Mouse (Mus musculus) midbrain, postnatal 0 days (tissue): ENCODE results near the gene Kcnk4. TPM values are rescaled to one million over a fixed set of nuclear protein-coding genes. Genes with fewer than 3 reads are reported as not detected.

Source experiments
- ATAC-seq: fragments of 200-750 bp; cut with Nextera tagmentation; 2 replicates; pipeline ENCODE4 v1.8.0; 2017; ENCODE audit warnings: moderate number of reproducible peaks, mild to moderate bottlenecking, moderate TSS enrichment, moderate library complexity; ENCODE audit not compliant: low FRiP score
- DNase-seq: peaks from one replicate; pipeline ENCODE4 v3.0.0-alpha.2; 2015; ENCODE audit warnings: low spot score
- H3K27ac ChIP-seq: fragments of 300-500 bp; sonication (generic); 2 replicates; pipeline ENCODE4 v1.5.1; 2014; ENCODE audit warnings: low read depth, mild to moderate bottlenecking, low read length, mixed read lengths
- H3K27me3 ChIP-seq: fragments of 300-500 bp; sonication (generic); 2 replicates; pipeline ENCODE4 v1.6.1; 2014; ENCODE audit warnings: low read length, control low read depth, mixed read lengths; ENCODE audit not compliant: insufficient read depth
- H3K36me3 ChIP-seq: fragments of 300-500 bp; sonication (generic); 2 replicates; pipeline ENCODE4 v1.6.1; 2014; ENCODE audit warnings: low read length, control low read depth, mixed read lengths; ENCODE audit not compliant: insufficient read depth
- H3K4me1 ChIP-seq: fragments of 300-500 bp; sonication (generic); 2 replicates; pipeline ENCODE4 v1.6.1; 2014; ENCODE audit warnings: mild to moderate bottlenecking, control low read depth, antibody characterized with exemption, low read length, mixed read lengths; ENCODE audit not compliant: insufficient read depth
- H3K4me2 ChIP-seq: fragments of 300-500 bp; sonication (generic); 2 replicates; pipeline ENCODE4 v1.6.1; 2014; ENCODE audit warnings: low read depth, mild to moderate bottlenecking, low read length, mixed read lengths; ENCODE audit not compliant: poor library complexity, severe bottlenecking
- H3K4me3 ChIP-seq: fragments of 300-500 bp; sonication (generic); 2 replicates; pipeline ENCODE4 v1.5.1; 2014; ENCODE audit warnings: low read depth, mild to moderate bottlenecking, low read length, moderate library complexity
- H3K9ac ChIP-seq: fragments of 300-500 bp; sonication (generic); replicated peaks from 2 replicates; pipeline ENCODE4 v1.6.1; 2014; ENCODE audit warnings: mild to moderate bottlenecking, low read length, moderate library complexity, mixed read lengths; ENCODE audit not compliant: poor library complexity, severe bottlenecking
- H3K9me3 ChIP-seq: fragments of 300-500 bp; sonication (generic); 2 replicates; pipeline ENCODE4 v1.6.1; 2016; ENCODE audit warnings: low read length, control low read depth
- CTCF ChIP-seq: IDR thresholded peaks from 2 replicates; pipeline ENCODE4 v1.5.1; 2016; ENCODE audit warnings: antibody characterized with exemption, mild to moderate bottlenecking
- WGBS: fragments of 180-500 bp; shearing (Covaris S2); extraction: QIAGEN DNeasy Blood & Tissue Kit; methylation state at CpG from one replicate; pipeline ENCODE4 v1.1.7; 2014; 5-methylcytosine and 5-hydroxymethylcytosine counted together
- polyA plus RNA-seq: library from polyadenylated mRNA; unstranded; fragments of >200 nt; fragmentation: Nextera tagmentation; extraction: Ambion mirVana; gene quantifications from 2 replicates; pipeline ENCODE4 v1.2.1, GENCODE M21; 2015
- total RNA-seq: library from RNA; depleted of rRNA; stranded (reverse); fragments of >200 nt; gene quantifications from 2 replicates; pipeline ENCODE4 v1.2.3, GENCODE M21; 2014

Kcnk4 gene
- total and polyA plus RNA-seq, 2 experiments from 2014 or later: 13.6 to 18.0 TPM

- ATAC-seq (peak; percentile 52), DNase-seq (peak; percentile 82)
- WGBS: under 1% methylated on average over 63 of the region's 84 CpGs
- TF ChIP-seq CTCF: no peak
- peak within 1 kb of the TSS; percentile 72 for H3K9ac ChIP-seq
- H3K27ac ChIP-seq: peak within 1 kb of the TSS; percentile 85
- peak within 1 kb of the TSS; percentile 95 for H3K4me2 ChIP-seq
- peaks cover 11% of the 10 kb centered on the region for H3K27me3 ChIP-seq
- H3K4me3 ChIP-seq: peak within 1 kb of the TSS; percentile 62
- no peaks in the 10 kb centered on the region for H3K9me3 ChIP-seq
- H3K4me1 ChIP-seq: peaks cover 19% of the 10 kb centered on the region; the same call in 1 of the 2 replicates
- H3K36me3 ChIP-seq: peaks cover 13% of the 10 kb centered on the region
Observed at GRCm38 (mm10) chr19:6974211-6975205, 40.2 kb upstream of the Kcnk4 start, which contains the start of gene Ppp1r14b. Gene Ppp1r14b, plus strand, starts transcription at chr19:6974968.

GRCm38 (mm10) chr19:6973581-6974190, 39.4 kb upstream of the Kcnk4 start:
- peaks cover 14% of the 10 kb centered on the region; the same call in 1 of the 2 replicates for H3K4me1 ChIP-seq
- WGBS: 34% methylated on average over 12 of the region's 12 CpGs
- ATAC-seq: no peak
- H3K27ac ChIP-seq: peak overlapping the region; percentile 85
- H3K4me2 ChIP-seq: peak overlapping the region; percentile 95
- H3K36me3 ChIP-seq: peaks cover 13% of the 10 kb centered on the region
- TF ChIP-seq CTCF: no peak
- no peaks in the 10 kb centered on the region for H3K9me3 ChIP-seq
- peaks cover 11% of the 10 kb centered on the region for H3K27me3 ChIP-seq
- H3K4me3 ChIP-seq: peak overlapping the region; percentile 62
- no peak for DNase-seq
- peak overlapping the region; percentile 72; the same call in 1 of the 2 replicates for H3K9ac ChIP-seq

GRCm38 (mm10) chr19:6972247-6972917, 38.1 kb upstream of the Kcnk4 start:
- no peak for ATAC-seq
- WGBS: 82% methylated on average over 13 of the region's 13 CpGs

GRCm38 (mm10) chr19:6971644-6972043, 37.3 kb upstream of the Kcnk4 start:
- DNase-seq (no peak), ATAC-seq (no peak)
- no peaks in the 10 kb centered on the region for H3K36me3 ChIP-seq
- H3K4me1 ChIP-seq: peaks cover 5% of the 10 kb centered on the region; the same call in 1 of the 2 replicates
- no peaks in the 10 kb centered on the region for H3K9me3 ChIP-seq
- no peak for TF ChIP-seq CTCF
- no peak overlapping the region for H3K27ac ChIP-seq
- no peak overlapping the region for H3K9ac ChIP-seq
- no peak overlapping the region for H3K4me2 ChIP-seq
- H3K27me3 ChIP-seq: peaks cover 11% of the 10 kb centered on the region
- no peak overlapping the region for H3K4me3 ChIP-seq
- 54% methylated on average over 6 of the region's 6 CpGs for WGBS

More at GRCm38 (mm10) chr19:6972247-6972917, 38.1 kb upstream of the Kcnk4 start:
- Histone ChIP-seq H3K9me3 (no peaks in the 10 kb centered on the region), H3K9ac (no peak overlapping the region), H3K4me1 (peaks cover 6% of the 10 kb centered on the region; the same call in 1 of the 2 replicates), H3K4me3 (no peak overlapping the region), H3K36me3 (peaks cover 3% of the 10 kb centered on the region), H3K27me3 (peaks cover 11% of the 10 kb centered on the region), H3K4me2 (no peak overlapping the region), H3K27ac (no peak overlapping the region)
- TF ChIP-seq CTCF: no peak
- no peak for DNase-seq

- WGBS: 14% methylated on average over 11 of the region's 11 CpGs
- Histone ChIP-seq H3K9ac (peak overlapping the region; percentile 29; the same call in 1 of the 2 replicates), H3K4me3 (peak overlapping the region; percentile 31; the same call in 1 of the 2 replicates)
Observed at GRCm38 (mm10) chr19:6970460-6971085, 36.3 kb upstream of the Kcnk4 start.

More at GRCm38 (mm10) chr19:6970460-6971085, 36.3 kb upstream of the Kcnk4 start:
- DNase-seq: no peak
- Histone ChIP-seq H3K9me3 (no peaks in the 10 kb centered on the region), H3K27ac (no peak overlapping the region), H3K36me3 (no peaks in the 10 kb centered on the region), H3K4me2 (no peak overlapping the region; the same call in 1 of the 2 replicates), H3K4me1 (peaks cover under 1% of the 10 kb centered on the region; the same call in 1 of the 2 replicates), H3K27me3 (peaks cover 11% of the 10 kb centered on the region)
- no peak for ATAC-seq
- TF ChIP-seq CTCF: no peak
